Mouse (Mus musculus): ENCODE measurements around the gene Ndufaf8.
A peak's percentile ranks its signal among the peaks of the same experiment; 100 is the strongest.

The Ndufaf8 gene

DNA sequence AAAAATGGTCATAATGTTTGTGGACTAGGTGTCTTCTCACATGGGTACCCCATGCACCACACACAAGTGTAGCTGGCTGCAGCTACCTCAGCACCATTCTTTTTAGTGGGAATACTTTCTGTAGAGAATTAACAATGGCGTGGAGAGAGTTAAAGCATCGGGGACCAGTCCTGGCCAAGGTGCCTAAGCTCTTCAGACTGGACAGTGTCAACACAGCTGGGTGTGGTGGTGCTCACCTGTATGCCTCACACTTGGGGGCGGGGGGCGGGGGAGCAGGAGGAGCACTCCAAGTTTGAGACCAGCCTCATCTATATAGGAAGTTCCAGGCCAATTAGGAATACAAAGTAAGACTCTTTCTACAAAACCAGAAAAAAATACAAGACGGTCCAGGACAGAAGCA, 35.4 kb downstream of the Ndufaf8 start:
- DNase-seq (ENCODE audit: low spot score in 2 of 2), result no peak

DNA sequence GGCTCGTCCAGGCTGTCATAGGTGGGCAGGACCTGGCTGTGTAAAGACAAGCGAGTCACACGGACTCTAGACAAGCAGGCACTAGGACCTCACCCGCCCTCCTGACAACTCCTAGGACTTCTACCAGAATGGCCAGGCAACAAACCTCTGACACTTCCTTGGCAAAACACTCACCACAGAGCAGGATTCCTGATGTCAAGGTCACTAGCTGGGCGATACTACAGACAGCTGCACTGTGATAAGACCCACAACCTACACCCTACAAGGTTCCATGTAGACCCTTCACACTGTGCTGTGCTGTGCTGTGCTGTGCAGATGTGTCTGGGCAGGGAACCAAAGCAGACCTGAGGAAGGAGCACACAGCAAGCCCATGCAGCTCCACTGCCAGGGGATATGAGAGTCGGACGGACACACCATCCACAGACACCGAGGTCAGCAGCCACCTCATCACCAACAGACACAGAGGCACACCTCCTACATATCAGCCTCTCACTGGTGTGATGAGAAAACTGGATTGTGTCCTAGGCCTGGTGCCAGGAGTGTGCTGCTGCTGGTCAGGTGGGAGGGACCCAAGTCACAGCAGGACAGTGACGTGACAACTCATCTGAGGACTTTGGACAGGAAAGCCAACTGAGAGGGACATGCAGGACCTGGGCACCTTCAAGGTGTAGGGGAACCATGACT, 36.3 kb downstream of the Ndufaf8 start:
- DNase-seq (ENCODE audit: low spot score in 2 of 2), result no peak

DNA sequence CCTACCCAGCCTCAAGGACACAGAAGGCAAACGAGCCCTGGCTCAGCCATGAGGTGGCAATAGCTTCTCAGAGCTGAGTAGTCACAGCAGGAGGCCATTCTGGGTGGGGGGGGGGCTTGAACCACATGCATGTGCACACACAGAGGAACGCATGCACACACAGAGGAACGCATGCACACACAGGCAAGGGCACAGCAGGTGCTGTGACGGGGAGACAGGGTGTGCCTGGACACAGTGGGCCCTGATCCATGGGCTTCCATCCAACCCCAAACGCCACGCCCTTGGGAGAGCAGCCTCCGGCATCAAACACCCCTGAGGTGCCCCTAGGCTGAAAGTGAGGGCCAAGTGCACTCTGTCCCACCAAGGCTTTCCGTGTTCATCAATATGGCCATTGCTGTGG, 37.5 kb downstream of the Ndufaf8 start:
- DNase-seq (ENCODE audit: low spot score in 2 of 2), result no peak

DNA sequence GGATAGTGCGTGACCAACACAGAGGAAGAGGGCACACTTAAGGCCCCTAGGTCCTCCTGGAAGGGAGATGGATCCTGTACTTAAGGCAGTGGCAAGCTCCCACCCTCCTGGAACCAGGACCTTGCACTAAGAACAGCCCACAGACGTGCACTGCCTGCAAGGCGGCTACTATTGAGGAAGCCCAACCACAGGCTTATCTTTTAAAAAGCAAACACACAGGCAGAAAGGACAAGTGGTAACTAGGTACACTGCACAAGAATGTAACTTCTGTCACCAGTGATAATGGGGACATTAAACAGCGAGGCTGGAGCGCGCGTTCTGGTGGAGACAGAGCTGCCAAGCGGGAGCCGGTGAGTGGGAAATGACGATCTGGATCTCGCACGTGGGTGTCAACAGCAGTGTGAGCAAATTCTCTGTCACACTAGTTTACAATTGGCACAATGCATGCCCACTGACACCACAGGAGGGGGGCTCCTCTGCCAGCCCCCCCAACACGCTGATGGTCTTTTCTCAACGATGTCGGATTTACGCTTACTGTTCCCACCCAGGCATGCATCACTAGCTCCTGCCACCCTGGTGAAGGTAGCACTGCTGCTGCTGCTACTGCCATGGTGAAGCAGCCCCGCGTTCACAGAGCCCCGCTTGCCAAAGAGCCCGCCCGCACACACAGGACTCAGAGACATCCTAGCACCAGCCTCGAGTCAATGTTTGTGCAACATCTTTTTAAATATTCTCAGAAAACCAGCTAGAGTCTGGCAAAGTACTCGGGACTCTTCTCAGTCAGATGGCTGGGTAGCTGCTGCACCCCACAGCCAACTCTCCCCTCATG, 38.3 kb downstream of the Ndufaf8 start:
- DNase-seq (ENCODE audit: low spot score in 2 of 2), result peak in 1 of 2 experiments; percentile 35

DNA sequence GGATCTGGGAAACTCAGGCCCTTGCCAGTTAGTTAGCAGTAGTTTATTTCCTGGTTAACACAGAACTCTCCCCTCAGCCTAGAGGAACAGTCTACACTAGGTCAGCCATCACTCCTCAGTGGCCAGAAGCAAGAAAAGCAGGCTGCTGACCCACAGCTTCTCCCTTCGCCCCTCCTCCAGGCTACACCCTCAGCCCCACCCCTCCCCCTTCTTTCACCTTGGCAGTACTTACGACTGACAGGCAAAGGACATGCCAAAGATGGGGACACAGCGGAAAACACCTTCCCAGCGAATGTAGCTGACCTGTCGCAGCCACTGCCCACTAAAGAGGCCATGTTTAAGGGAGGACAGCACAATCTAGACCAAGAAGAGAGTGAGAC, 38.9 kb downstream of the Ndufaf8 start:
- no peak for DNase-seq (ENCODE audit: low spot score in 2 of 2)

DNA sequence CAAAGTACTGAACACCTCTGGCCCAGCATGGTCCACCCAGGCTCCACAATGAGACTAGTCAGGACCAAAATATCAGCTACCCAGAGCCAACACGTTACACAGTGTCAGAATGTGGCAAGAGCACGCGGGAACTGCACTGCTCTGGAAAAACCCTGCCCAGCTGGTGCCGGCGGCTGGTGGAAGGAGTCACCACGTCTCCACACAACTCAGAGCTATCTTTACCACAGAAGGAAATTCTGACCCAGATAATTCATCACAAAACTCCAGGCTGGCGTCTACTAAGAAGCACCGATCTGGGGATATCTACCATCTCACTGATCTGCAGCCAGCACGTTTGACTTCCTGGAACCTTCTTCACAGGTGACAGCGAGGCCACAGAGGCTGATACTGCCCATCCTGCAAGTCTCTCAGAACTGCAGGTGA, 40.6 kb downstream of the Ndufaf8 start:
- no peak for DNase-seq (ENCODE audit: low spot score in 2 of 2)

DNA sequence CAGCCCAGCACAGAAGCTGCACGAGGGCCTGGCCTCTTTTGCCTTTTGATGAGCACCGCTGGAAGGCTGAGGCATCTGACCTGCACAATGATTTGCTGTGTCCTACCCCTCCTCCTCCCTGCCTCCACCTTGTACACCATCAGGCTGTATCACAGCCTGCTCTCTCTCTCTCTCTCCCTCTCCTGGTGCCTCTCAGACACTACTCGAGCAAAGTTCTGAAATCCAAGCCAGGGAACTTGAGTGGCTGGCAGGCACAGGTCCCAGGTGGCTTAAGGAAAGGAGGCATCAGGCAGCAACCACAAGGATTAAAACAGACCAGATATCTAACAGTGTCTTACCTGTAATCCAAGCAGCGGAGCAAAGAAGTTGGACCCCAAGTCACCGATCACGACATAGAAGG, 41.5 kb downstream of the Ndufaf8 start:
- DNase-seq (ENCODE audit: low spot score in 2 of 2), result no peak

DNA sequence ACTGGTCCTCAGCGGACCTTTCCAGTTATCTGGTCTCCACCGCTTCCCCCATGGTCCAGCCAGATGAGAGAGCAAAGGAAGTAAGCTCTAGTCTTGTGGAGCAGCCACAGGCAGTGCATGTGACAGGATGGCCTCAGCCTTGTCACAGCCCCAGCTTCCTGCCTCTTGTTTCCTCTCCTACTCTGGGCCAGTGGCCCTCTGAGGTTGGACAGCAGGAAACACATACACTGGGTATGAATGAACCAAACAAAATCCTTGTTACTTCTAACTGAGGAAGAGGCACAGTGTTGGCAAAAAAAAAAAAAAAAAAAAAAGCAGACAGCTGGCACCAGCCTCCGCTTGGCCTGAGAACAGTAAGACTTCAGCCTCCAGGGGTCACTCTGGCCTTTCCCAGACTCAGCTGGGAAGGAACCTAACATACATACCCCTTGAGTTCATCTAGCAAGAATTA, 43.9 kb downstream of the Ndufaf8 start:
- DNase-seq (ENCODE audit: low spot score in 2 of 2), result no peak

DNA sequence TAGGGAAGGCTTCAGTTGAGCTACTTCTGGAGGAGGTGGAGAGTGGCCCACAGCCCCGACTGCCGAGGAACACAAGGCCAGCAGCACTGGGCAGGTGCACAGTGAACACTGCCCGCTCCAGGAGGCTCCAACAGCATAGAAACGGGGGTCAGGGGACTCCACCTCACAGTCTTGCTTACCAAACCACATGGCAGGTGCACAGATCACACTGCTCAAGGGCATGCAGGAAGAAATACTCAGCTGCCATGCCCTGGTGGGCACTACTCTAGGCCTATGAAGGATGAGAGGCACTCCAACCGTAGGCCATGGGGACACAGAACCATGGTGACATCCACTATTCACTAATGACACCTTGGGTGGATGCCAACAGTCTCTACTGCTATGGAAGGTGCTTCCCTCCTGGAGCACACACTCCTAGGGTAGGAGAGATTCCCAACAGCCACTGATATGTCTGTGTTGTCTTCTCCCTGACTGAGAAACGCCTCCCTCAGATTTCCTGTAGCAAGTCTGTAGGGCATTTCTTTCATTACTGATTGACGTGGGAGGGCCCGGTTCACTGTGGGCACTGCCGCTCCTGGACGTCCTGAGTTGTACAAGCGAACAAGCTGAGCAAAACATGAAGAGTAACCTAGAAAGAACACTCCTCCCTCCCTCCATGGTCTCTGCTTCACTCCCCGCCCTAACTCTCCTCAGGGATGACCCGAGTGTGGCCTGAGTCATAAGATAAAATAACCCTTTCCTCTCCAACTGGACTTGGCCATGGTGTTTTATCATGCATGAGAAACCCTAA, 45.2 kb downstream of the Ndufaf8 start:
- no peak for DNase-seq (ENCODE audit: low spot score in 2 of 2)

DNA sequence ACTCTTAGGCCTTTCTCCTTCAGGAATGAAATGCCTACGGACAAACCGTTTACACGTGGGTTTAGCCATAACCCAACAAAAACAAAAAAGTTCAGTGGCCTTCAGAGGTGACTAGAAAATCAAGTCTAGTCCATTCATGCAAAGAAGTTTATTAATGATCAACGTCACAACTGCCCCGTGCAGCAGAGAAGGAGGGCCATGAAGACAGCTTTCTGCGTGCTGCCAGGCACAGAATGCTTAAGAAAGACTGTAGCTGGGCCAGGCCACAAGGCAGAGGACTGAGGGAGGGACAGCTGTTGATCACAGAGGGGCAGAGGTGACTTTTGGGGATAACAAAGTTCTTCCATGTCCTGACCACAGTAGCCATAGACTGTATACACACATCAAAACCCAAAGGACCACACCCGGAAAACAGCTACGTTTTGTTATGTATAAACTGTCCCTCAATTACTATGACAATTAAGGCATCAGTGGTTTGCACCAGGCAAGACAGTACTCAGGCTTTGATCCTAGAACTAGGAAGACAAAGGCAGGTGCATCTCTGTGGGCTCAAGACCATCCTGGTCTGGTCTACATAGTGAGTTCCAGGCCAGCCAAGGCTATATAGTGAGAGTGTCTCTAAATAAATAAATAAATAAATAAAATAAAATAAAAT, 49.6 kb downstream of the Ndufaf8 start:
- DNase-seq (ENCODE audit: low spot score in 2 of 2), result no peak

DNA sequence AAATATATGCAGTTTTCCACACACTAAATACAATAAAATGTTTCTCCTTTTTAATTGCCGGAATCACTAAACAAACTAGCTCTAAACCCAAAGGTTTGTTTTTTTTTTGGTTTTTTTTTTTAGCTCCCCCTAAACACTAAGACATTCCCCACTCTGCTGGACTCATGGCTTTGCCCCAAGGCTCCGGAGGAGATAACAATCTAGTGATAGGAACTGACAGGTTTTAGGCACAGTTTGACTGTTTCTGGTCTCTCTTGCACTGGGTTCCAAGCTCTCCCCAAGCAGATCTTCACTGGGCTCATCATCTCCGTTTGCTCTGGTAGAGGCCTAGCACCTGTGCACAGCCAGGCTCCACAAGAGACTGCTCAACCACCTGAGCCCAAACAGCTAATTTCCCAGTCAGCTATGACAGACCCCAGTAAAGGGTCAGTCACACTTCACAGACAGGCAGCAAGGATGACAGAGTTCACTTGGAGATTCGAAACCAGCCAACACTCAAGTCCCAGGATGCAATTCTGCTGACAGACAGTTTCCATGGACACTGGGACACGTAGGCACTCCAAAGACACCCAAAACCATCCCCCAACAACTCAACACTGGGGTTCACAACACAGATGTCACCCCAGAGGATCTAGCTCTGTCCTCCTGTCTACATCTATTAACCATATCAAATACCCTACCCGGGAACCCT, 50.9 kb downstream of the Ndufaf8 start:
- DNase-seq (ENCODE audit: low spot score in 2 of 2), result no peak

All from spleen, postnatal 4 days (tissue).